ENCODE assay signal across 8 mouse cellular contexts in the genomic region with DNA sequence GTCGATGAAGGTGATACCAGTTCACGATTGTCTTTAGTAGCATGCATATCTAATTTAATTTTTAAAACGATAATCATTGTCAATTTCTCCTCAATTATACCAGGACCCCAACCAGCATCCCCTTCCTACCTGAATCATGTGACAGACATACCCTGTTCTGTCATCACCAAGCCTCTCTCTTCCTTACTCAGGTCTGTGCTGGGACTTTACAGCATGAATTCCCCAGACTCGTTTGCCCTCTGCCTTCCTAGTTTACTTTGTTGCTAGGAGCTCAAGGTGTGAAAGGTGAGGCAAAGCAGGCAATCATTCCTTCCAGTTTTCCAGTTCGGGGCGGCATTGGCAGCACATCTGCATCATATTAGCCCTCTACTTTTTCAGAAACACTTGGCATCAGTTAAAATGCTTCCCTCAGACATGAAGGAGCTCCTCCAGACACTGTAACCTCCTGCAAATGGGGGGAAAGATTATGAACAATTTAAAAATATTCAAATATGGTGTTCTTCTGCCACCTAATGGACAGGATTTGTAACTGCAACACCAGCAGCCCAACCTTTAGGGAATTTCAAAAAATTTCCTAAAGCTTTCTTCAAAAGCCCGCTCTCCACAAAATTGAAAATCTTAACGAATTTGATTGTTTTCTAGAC. TPM values are rescaled to one million over a fixed set of nuclear protein-coding genes. Genes with fewer than 3 reads are reported as not detected.
A peak's percentile ranks its signal among the peaks of the same experiment; 100 is the strongest.
DNase-seq lines count a peak whose midpoint lies in the region; ATAC-seq and TF ChIP-seq lines count a peak whose summit lies in the region.

No protein-coding gene starts in this region.

- H3K9me3 ChIP-seq in kidney, embryonic 14.5 days (ENCODE audit: control insufficient read depth, low read length) = no peaks in the 10 kb centered on the region
- peaks cover 10% of the 10 kb centered on the region for H3K9me3 ChIP-seq in E14TG2a.4 (ENCODE audit: low read length)
- H3K9me3 ChIP-seq in intestine, embryonic 15.5 days = no peaks in the 10 kb centered on the region
- no peaks in the 10 kb centered on the region for H3K9me3 ChIP-seq in neural tube, embryonic 13.5 days
- no peaks in the 10 kb centered on the region for H3K9me3 ChIP-seq in heart, embryonic 12.5 days (replicated peaks)

- peak; percentile 46; the same call in 1 of the 2 replicates for ATAC-seq in kidney, embryonic 14.5 days (ENCODE audit: low FRiP score, low TSS enrichment)
- ATAC-seq in intestine, embryonic 15.5 days = 0 out of 2 replicates have a peak, but pooled peaks have one; percentile 23
- peak; percentile 74 for ATAC-seq in neural tube, embryonic 13.5 days (ENCODE audit: low read depth)
- no peak for ATAC-seq in heart, embryonic 12.5 days (ENCODE audit: insufficient number of reproducible peaks, low FRiP score)

- no peak overlapping the region for H3K4me2 ChIP-seq in kidney, embryonic 14.5 days (replicated peaks; ENCODE audit: low read depth, low read length)
- H3K4me2 ChIP-seq in intestine, embryonic 15.5 days (replicated peaks) = no peak overlapping the region
- no peak overlapping the region for H3K4me2 ChIP-seq in neural tube, embryonic 13.5 days
- no peak overlapping the region for H3K4me2 ChIP-seq in heart, embryonic 12.5 days

- no peak overlapping the region for H3K27ac ChIP-seq in kidney, embryonic 14.5 days (ENCODE audit: low read depth, low read length)
- no peak overlapping the region for H3K27ac ChIP-seq in intestine, embryonic 15.5 days
- H3K27ac ChIP-seq in neural tube, embryonic 13.5 days (replicated peaks) = no peak overlapping the region
- H3K27ac ChIP-seq in heart, embryonic 12.5 days (ENCODE audit: poor library complexity, severe bottlenecking) = no peak overlapping the region

- no peak overlapping the region for H3K9ac ChIP-seq in kidney, embryonic 14.5 days (ENCODE audit: low read depth, low read length)
- H3K9ac ChIP-seq in intestine, embryonic 15.5 days = no peak overlapping the region
- no peak overlapping the region for H3K9ac ChIP-seq in neural tube, embryonic 13.5 days
- H3K9ac ChIP-seq in heart, embryonic 12.5 days = no peak overlapping the region

- no peaks in the 10 kb centered on the region for H3K36me3 ChIP-seq in kidney, embryonic 14.5 days (ENCODE audit: control insufficient read depth, insufficient read depth, low read length)
- no peaks in the 10 kb centered on the region for H3K36me3 ChIP-seq in E14TG2a.4 (ENCODE audit: insufficient read depth, low read length)
- no peaks in the 10 kb centered on the region for H3K36me3 ChIP-seq in intestine, embryonic 15.5 days
- H3K36me3 ChIP-seq in neural tube, embryonic 13.5 days = no peaks in the 10 kb centered on the region
- H3K36me3 ChIP-seq in heart, embryonic 12.5 days = no peaks in the 10 kb centered on the region

- intact Hi-C loops in heart, postnatal 25 days (cut with DNase I) = no loop called here

- no peaks in the 10 kb centered on the region for H3K4me1 ChIP-seq in kidney, embryonic 14.5 days (ENCODE audit: control insufficient read depth, insufficient read depth, low read length)
- H3K4me1 ChIP-seq in E14TG2a.4 (replicated peaks; ENCODE audit: low read depth, low read length) = no peaks in the 10 kb centered on the region
- no peaks in the 10 kb centered on the region for H3K4me1 ChIP-seq in intestine, embryonic 15.5 days (replicated peaks)
- H3K4me1 ChIP-seq in neural tube, embryonic 13.5 days (replicated peaks) = no peaks in the 10 kb centered on the region; the same call in 1 of the 2 replicates
- no peaks in the 10 kb centered on the region for H3K4me1 ChIP-seq in heart, embryonic 12.5 days (replicated peaks)

- no peak for DNase-seq in kidney, adult 11 months
- peak; percentile 59 for DNase-seq in embryo, embryonic 10.5 days (ENCODE audit: low spot score)
- no peak for DNase-seq in heart, postnatal 25 days (ENCODE audit: low spot score)

- no peak overlapping the region for H3K4me3 ChIP-seq in kidney, embryonic 14.5 days (ENCODE audit: low read length)
- H3K4me3 ChIP-seq in E14TG2a.4 (replicated peaks; ENCODE audit: low read length) = no peak overlapping the region
- H3K4me3 ChIP-seq in intestine, embryonic 15.5 days (replicated peaks) = no peak overlapping the region
- H3K4me3 ChIP-seq in neural tube, embryonic 13.5 days = no peak overlapping the region
- H3K4me3 ChIP-seq in heart, embryonic 12.5 days = no peak overlapping the region

- H3K27me3 ChIP-seq in kidney, embryonic 14.5 days (ENCODE audit: control insufficient read depth, insufficient read depth, low read length) = no peaks in the 10 kb centered on the region
- no peaks in the 10 kb centered on the region for H3K27me3 ChIP-seq in E14TG2a.4 (ENCODE audit: insufficient read depth, low read length)
- H3K27me3 ChIP-seq in intestine, embryonic 15.5 days (replicated peaks) = no peaks in the 10 kb centered on the region
- H3K27me3 ChIP-seq in neural tube, embryonic 13.5 days = no peaks in the 10 kb centered on the region
- H3K27me3 ChIP-seq in heart, embryonic 12.5 days (replicated peaks) = no peaks in the 10 kb centered on the region

- 51% methylated on average over 8 of the region's 8 CpGs for WGBS in kidney, embryonic 14.5 days
- WGBS in intestine, embryonic 15.5 days = 41% methylated on average over 8 of the region's 8 CpGs
- WGBS in neural tube, embryonic 13.5 days = 63% methylated on average over 8 of the region's 8 CpGs
- WGBS in heart, embryonic 12.5 days = 48% methylated on average over 8 of the region's 8 CpGs

- peak; percentile 69 for TF ChIP-seq CTCF in E14TG2a.4 (conservative IDR thresholded peaks at IDR 0.05; ENCODE audit: low read length)

RNA-seq across cellular contexts. Expression of gene Steap4, which starts 36.3 kb away (rescaled TPM):
- 0.87 and 2.5 TPM in 2 replicates for polyA plus RNA-seq in kidney, embryonic 14.5 days (2014; fragmentation: Nextera tagmentation; extraction: Ambion mirVana)
- 1.5 and 1.8 TPM in 2 replicates for polyA plus RNA-seq in intestine, embryonic 15.5 days (2015; fragmentation: Nextera tagmentation; extraction: Ambion mirVana)
- 0.24 and 0.48 TPM in 2 replicates for polyA plus RNA-seq in neural tube, embryonic 13.5 days (2015; fragmentation: Nextera tagmentation; extraction: Ambion mirVana)
- 0.11 and 0.17 TPM in 2 replicates for polyA plus RNA-seq in heart, embryonic 12.5 days (2016; fragmentation: Nextera tagmentation; extraction: Ambion mirVana)
- total RNA-seq in heart, postnatal 25 days (2021) = 10 to 100 TPM; 24.4 to 26.9 TPM

RNA-seq across cellular contexts. Expression of gene Sri, which starts 49.4 kb away (rescaled TPM):
- polyA plus RNA-seq in kidney, embryonic 14.5 days (2014; fragmentation: Nextera tagmentation; extraction: Ambion mirVana) = 275 and 301 TPM in 2 replicates
- polyA plus RNA-seq in intestine, embryonic 15.5 days (2015; fragmentation: Nextera tagmentation; extraction: Ambion mirVana) = 280 and 297 TPM in 2 replicates
- polyA plus RNA-seq in neural tube, embryonic 13.5 days (2015; fragmentation: Nextera tagmentation; extraction: Ambion mirVana) = 166 and 203 TPM in 2 replicates
- 242 and 247 TPM in 2 replicates for polyA plus RNA-seq in heart, embryonic 12.5 days (2016; fragmentation: Nextera tagmentation; extraction: Ambion mirVana)
- total RNA-seq in heart, postnatal 25 days (2021) = 100 to 1,000 TPM in 1 of 2 experiments, 10 to 100 TPM in 1; 94.2 to 108 TPM
